Mouse (Mus musculus) liver, embryonic 14.5 days (tissue): ENCODE data around the gene Sppl3.

Experiments
- CTCF ChIP-seq: IDR thresholded peaks from 2 replicates; pipeline ENCODE4 v1.5.1; 2016; ENCODE audit warnings: antibody characterized with exemption, low read depth, control low read depth
- EP300 ChIP-seq: IDR thresholded peaks from 2 replicates; pipeline ENCODE4 v1.6.1; 2016; ENCODE audit warnings: antibody characterized with exemption, low read depth

DNA sequence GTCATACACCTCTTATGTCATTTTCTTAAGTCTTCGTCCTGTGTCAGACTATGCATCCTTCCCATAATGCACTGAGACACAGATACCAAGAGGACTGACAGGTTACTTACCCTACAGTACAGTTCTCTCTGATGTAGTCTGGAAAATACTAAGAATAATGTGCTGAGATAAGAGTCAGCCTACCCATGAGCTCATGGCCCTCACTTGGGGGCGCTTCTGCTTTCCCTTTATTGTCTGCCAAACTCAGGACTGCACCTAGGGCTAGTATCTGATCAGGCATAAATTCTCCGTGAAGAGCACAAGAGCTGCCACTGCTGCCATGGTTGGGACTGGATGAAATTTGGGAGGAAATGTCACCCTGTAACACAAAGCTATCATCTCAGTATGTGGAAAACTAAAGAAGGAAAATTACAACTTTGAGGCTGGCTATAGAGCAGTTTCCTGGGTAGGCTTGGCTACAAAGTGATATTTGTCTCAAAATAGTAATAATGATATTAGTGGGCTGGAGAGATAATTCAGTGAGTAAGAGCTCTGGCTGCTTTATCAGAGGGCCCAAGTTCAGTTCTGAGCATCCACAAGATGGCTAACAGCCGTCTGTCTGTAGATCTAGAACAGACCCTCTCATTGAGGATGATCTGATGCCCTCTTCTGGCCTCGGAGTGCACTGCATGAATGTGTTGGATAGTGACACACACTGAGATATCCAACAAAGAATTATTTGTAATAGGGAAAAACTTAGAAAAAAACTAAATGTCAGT, 65.4 kb downstream of the Sppl3 start:
- TF ChIP-seq CTCF = peak; percentile 90
- peak; percentile 61 for TF ChIP-seq EP300
